Mouse (Mus musculus) liver, postnatal 0 days (tissue): ENCODE measurements around the gene Crybg3.

Experiments
- CTCF ChIP-seq: sonication (generic); IDR thresholded peaks from 2 replicates; pipeline ENCODE4 v1.5.1; 2016; ENCODE audit warnings: antibody characterized with exemption, low read depth
- EP300 ChIP-seq: IDR thresholded peaks from 2 replicates; pipeline ENCODE4 v1.6.1; 2016; ENCODE audit warnings: antibody characterized with exemption, low read depth, mild to moderate bottlenecking

DNA sequence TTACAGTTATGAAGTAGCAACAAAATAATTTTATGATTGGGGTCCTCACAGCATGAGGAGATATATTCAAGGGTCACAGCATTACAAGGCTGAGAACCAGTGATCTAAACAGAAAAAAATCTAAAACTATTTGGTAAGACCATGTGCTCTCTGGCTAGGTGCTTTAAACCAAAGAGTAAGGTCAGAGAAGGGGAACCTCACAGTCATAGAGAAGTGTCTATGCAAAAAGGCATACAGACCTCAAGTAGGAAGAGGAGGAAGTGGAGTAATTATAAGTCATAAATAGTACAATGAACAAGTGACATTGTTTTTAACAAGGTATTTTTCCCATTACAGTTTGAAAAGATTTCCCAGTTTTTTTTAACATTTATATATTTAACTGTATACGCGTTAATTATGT, 20.8 kb upstream of the Crybg3 start:
- TF ChIP-seq CTCF (no peak), EP300 (no peak)
